Mouse (Mus musculus) lung, postnatal 0 days (tissue): ENCODE results near the gene Gm10322.

Experiments used
- CTCF ChIP-seq: IDR thresholded peaks from 2 replicates; pipeline ENCODE4 v1.5.1; 2016; ENCODE audit warnings: antibody characterized with exemption, mild to moderate bottlenecking
- EP300 ChIP-seq: IDR thresholded peaks from 2 replicates; pipeline ENCODE4 v1.6.1; 2016; ENCODE audit warnings: antibody characterized with exemption, mild to moderate bottlenecking, control low read depth

- TF ChIP-seq CTCF = no peak
- TF ChIP-seq EP300 = no peak
These were observed 20.2 kb downstream of the Gm10322 start for GRCm38 (mm10) chr10:59636048-59636447.
